ENCODE assay signal across 21 mouse cellular contexts in genomic region chr1:110400051-110400450, GRCm38 (mm10).
DNase-seq lines count a peak whose midpoint lies in the region; ATAC-seq and TF ChIP-seq lines count a peak whose summit lies in the region.
"Had no signal": no experiment of that assay in that cellular context is flagged by ENCODE, and none has a peak within 500 bp of the region (broad histone marks: within the 10 kb centered on the region; RNA-seq: fewer than 3 reads in every experiment).

No protein-coding gene starts in this region.

- no peaks in the 10 kb centered on the region for H3K27me3 ChIP-seq in midbrain, postnatal 0 days (ENCODE audit: insufficient read depth, low read length)
- H3K27me3 ChIP-seq in midbrain, embryonic 10.5 days (ENCODE audit: low read depth, poor library complexity, severe bottlenecking): no peaks in the 10 kb centered on the region
- H3K27me3 ChIP-seq: heart, embryonic 15.5 days; hindbrain, embryonic 13.5 days; neural tube, embryonic 15.5 days had no signal

- TF ChIP-seq POLR2A in brain, embryonic 14.5 days (IDR thresholded peaks at IDR 0.05; ENCODE audit: borderline replicate concordance, extremely low read depth, insufficient read depth, insufficient read length, poor library complexity, severe bottlenecking): no peak

- H3K4me2 ChIP-seq in midbrain, postnatal 0 days (ENCODE audit: low read depth, low read length, poor library complexity, severe bottlenecking): no peak overlapping the region
- H3K4me2 ChIP-seq: heart, embryonic 15.5 days; hindbrain, embryonic 13.5 days; midbrain, embryonic 11.5 days; neural tube, embryonic 15.5 days had no signal

- H3K27ac ChIP-seq in midbrain, postnatal 0 days (ENCODE audit: low read depth, low read length): no peak overlapping the region
- no peak overlapping the region for H3K27ac ChIP-seq in midbrain, embryonic 10.5 days (replicated peaks)
- H3K27ac ChIP-seq: forebrain, embryonic 10.5 days; heart, embryonic 15.5 days; hindbrain, embryonic 13.5 days; kidney, postnatal 0 days; neural tube, embryonic 15.5 days had no signal

- no peaks in the 10 kb centered on the region for H3K36me3 ChIP-seq in midbrain, postnatal 0 days (ENCODE audit: insufficient read depth, low read length)
- H3K36me3 ChIP-seq in midbrain, embryonic 10.5 days: no peaks in the 10 kb centered on the region
- H3K36me3 ChIP-seq: forebrain, embryonic 10.5 days; heart, embryonic 15.5 days; hindbrain, embryonic 13.5 days; neural tube, embryonic 15.5 days had no signal

- ATAC-seq in midbrain, postnatal 0 days (ENCODE audit: low FRiP score): no peak

- no peak for TF ChIP-seq CTCF in midbrain, postnatal 0 days (IDR thresholded peaks at IDR 0.05)
- no peak for TF ChIP-seq CTCF in brain, embryonic 14.5 days (IDR thresholded peaks at IDR 0.05; ENCODE audit: borderline replicate concordance, extremely low read depth, insufficient read depth, insufficient read length)

- H3K9me3 ChIP-seq in midbrain, postnatal 0 days (ENCODE audit: low read length): no peaks in the 10 kb centered on the region
- no peaks in the 10 kb centered on the region for H3K9me3 ChIP-seq in midbrain, embryonic 10.5 days (replicated peaks)
- H3K9me3 ChIP-seq: forebrain, embryonic 10.5 days; heart, embryonic 15.5 days; hindbrain, embryonic 13.5 days; neural tube, embryonic 15.5 days had no signal

- DNase-seq in cerebellum, postnatal 25 days: peak; percentile 53 to 74
- no peak for DNase-seq in cerebellum, adult 11 months
- DNase-seq in gastrocnemius, postnatal 10 days: peak; percentile 47
- DNase-seq in gastrocnemius, postnatal 36 days: no peak
- peak; percentile 54 for DNase-seq in midbrain, postnatal 0 days (ENCODE audit: low spot score)
- no peak for DNase-seq in midbrain, embryonic 10.5 days (ENCODE audit: low spot score)
- peak; percentile 54 for DNase-seq in brain, embryonic 14.5 days (ENCODE audit: low read depth)
- DNase-seq in spleen, postnatal 36 days (ENCODE audit: low spot score in 2 of 2): no peak
- DNase-seq: adrenal gland, adult 2 months; heart, postnatal 36 days; kidney, adult 2 months; layer of hippocampus, adult 9-11 months; lung, postnatal 10 days; thymus, adult 18-20 months; thymus, postnatal 36 days had no signal

- H3K4me1 ChIP-seq in midbrain, postnatal 0 days (ENCODE audit: insufficient read depth, low read length): no peaks in the 10 kb centered on the region
- no peaks in the 10 kb centered on the region for H3K4me1 ChIP-seq in midbrain, embryonic 10.5 days
- H3K4me1 ChIP-seq: forebrain, embryonic 10.5 days; heart, embryonic 15.5 days; hindbrain, embryonic 13.5 days; neural tube, embryonic 15.5 days had no signal

- H3K9ac ChIP-seq in midbrain, postnatal 0 days (replicated peaks; ENCODE audit: low read length, poor library complexity, severe bottlenecking): no peak overlapping the region
- H3K9ac ChIP-seq: heart, embryonic 15.5 days; hindbrain, embryonic 13.5 days; neural tube, embryonic 15.5 days had no signal

- intact Hi-C loops in gastrocnemius, postnatal 36 days (cut with DNase I): no loop called here

- no peak overlapping the region for H3K4me3 ChIP-seq in midbrain, postnatal 0 days (ENCODE audit: low read depth, low read length)
- H3K4me3 ChIP-seq in midbrain, embryonic 10.5 days: no peak overlapping the region
- H3K4me3 ChIP-seq: forebrain, embryonic 10.5 days; heart, embryonic 15.5 days; hindbrain, embryonic 13.5 days; neural tube, embryonic 15.5 days had no signal

- 77% methylated on average over 2 of the region's 2 CpGs for WGBS in midbrain, postnatal 0 days
- WGBS in midbrain, embryonic 10.5 days: 90% methylated on average over 2 of the region's 2 CpGs

Comparison
In these comparisons a context has a peak if more than half of its experiments do, and no peak if none do; other contexts are left out.
1. DNase-seq: peak in cerebellum, postnatal 25 days (2 of 2), gastrocnemius, postnatal 10 days (single experiment), midbrain, postnatal 0 days (single experiment) and brain, embryonic 14.5 days (single experiment); none in cerebellum, adult 11 months (single experiment), gastrocnemius, postnatal 36 days (0 of 2), midbrain, embryonic 10.5 days (single experiment) and spleen, postnatal 36 days (0 of 2).